In genomic region chr6:10758051-10758450, GRCm38 (mm10) we compare ENCODE assay signal across 24 mouse cellular contexts.
"Had no signal": no experiment of that assay in that cellular context is flagged by ENCODE, and none has a peak within 500 bp of the region (broad histone marks: within the 10 kb centered on the region; RNA-seq: fewer than 3 reads in every experiment).

No protein-coding gene starts in this region.

- DNase-seq: forebrain, postnatal 0 days; gastrocnemius, postnatal 14 days; gastrocnemius, postnatal 36 days; heart, adult 11 months; heart, adult 2 months; heart, postnatal 14 days; heart, postnatal 36 days; kidney, adult 11 months; kidney, adult 8-10 months; kidney, postnatal 25 days; layer of hippocampus, adult 9-11 months; layer of hippocampus, postnatal 36 days; left cerebral cortex, postnatal 4 days; lung, adult 18-20 months had no signal

- H3K4me2 ChIP-seq: heart, embryonic 11.5 days; heart, embryonic 13.5 days; heart, embryonic 15.5 days; hindbrain, embryonic 13.5 days; hindbrain, embryonic 15.5 days; limb, embryonic 13.5 days; limb, embryonic 15.5 days; liver, embryonic 12.5 days had no signal

- ATAC-seq: forebrain, postnatal 0 days; hindbrain, postnatal 0 days; liver, embryonic 12.5 days had no signal

- H3K4me1 ChIP-seq: heart, embryonic 13.5 days; heart, embryonic 15.5 days; hindbrain, embryonic 13.5 days; hindbrain, embryonic 15.5 days; limb, embryonic 13.5 days; limb, embryonic 15.5 days; liver, embryonic 12.5 days had no signal

- H3K27ac ChIP-seq: heart, adult 2 months; heart, embryonic 13.5 days; heart, embryonic 15.5 days; hindbrain, embryonic 13.5 days; hindbrain, embryonic 15.5 days; hindbrain, postnatal 0 days; limb, embryonic 13.5 days; limb, embryonic 15.5 days; liver, embryonic 12.5 days; liver, embryonic 14.5 days had no signal

- H3K9me3 ChIP-seq: heart, embryonic 13.5 days; heart, embryonic 15.5 days; hindbrain, embryonic 13.5 days; hindbrain, embryonic 15.5 days; limb, embryonic 13.5 days; limb, embryonic 15.5 days; liver, embryonic 12.5 days had no signal

- H3K36me3 ChIP-seq: heart, embryonic 13.5 days; heart, embryonic 15.5 days; hindbrain, embryonic 13.5 days; hindbrain, embryonic 15.5 days; limb, embryonic 13.5 days; limb, embryonic 15.5 days; liver, embryonic 12.5 days had no signal

- H3K27me3 ChIP-seq: heart, embryonic 13.5 days; heart, embryonic 15.5 days; hindbrain, embryonic 13.5 days; hindbrain, embryonic 15.5 days; limb, embryonic 13.5 days; limb, embryonic 15.5 days; liver, embryonic 12.5 days had no signal

- H3K4me3 ChIP-seq: heart, adult 2 months; heart, embryonic 13.5 days; heart, embryonic 15.5 days; hindbrain, embryonic 13.5 days; hindbrain, embryonic 15.5 days; limb, embryonic 13.5 days; limb, embryonic 15.5 days; liver, embryonic 12.5 days had no signal

- H3K9ac ChIP-seq: forebrain, postnatal 0 days; heart, embryonic 13.5 days; heart, embryonic 15.5 days; hindbrain, embryonic 13.5 days; hindbrain, embryonic 15.5 days; limb, embryonic 13.5 days; limb, embryonic 15.5 days; liver, embryonic 12.5 days; liver, embryonic 14.5 days had no signal
